Mouse (Mus musculus): ENCODE measurements around the gene Uimc1.

Uimc1 gene

DNA sequence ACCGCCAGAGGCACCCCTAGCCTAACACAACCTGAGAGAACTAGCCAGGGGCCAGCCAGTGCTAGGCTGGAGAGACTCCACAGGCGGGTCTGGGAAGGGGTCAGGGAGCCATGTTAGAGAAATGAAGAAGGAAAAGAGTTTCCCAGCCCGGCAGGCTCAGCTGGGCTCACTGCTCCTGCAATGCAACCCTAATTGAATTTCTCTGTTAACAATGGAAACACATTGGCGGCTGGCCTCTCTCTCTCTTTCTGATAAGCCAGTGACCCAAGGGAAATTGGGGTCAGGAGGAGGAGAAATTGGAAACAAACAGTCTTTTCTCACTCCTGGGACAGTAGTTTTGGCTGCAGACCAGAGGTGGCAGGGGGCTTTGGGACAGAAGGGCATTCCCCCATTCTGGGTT, 105.5 kb downstream of the Uimc1 start:
- no peak for DNase-seq (ENCODE audit: low spot score)

DNA sequence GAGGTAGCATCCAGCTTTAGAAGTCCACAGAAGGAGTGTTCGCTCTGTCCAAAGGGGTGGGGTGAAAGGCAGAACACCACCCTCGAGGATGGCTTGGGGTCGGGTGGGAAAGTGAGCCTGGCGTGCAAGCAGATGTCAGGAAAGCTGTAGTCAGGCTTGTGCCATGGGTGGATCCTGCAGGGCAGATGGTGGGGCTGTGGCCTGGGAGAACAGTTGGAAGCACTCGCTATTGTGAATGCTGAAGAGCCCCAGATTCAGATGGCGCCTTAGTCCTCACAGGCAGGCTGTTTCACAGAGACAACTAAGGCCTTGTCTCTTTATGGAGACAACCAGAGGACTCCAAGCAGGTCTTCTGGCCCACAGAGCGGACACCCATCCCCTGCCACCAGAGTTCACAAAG, 107.9 kb downstream of the Uimc1 start:
- DNase-seq (ENCODE audit: low spot score) = no peak

DNA sequence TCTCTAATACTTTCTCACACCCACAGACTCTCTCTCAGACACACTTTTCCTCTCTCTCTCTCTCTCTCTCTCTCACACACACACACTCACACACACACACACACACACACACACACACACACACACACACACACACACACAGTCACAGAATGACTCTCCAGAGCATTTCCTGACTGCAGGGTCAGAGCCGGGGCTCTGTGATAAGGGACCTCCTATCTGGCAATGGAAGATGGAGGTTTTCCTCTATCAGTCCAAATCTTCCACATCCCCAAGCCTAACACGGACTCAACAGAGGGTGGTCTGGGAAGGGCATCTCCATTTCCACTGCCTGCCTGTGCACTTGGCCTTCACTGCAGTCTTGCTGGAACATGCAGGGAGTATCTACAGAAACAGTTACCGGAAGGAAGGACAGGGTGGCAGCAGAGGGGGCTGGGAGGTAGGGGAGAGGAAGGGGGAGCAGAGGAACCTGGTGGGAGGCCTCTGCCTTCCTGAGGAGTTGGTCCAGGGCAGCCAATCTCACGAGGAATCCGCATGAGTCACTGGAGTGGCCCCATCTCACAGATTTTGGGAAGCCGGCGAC, 111.8 kb downstream of the Uimc1 start:
- no peak for DNase-seq (ENCODE audit: low spot score)

DNA sequence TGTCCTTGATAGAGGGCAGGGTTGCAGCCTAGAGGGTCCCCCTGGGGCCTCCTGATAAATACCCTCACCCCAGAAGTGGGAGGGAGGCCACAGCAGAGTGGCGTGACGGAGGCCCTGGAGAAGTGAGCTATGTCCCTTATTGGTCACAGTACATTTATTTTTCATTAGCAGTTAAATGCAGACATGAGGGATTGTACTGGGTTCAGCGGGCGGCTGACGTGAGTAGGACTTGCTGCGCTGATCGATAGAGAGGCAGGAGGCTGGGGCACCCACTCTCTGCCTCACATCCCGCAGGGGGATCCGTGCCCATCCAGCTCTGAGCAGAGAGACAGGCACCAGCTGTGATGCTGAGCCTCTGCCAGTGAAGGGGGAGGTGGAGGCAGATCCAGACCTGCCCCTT, 112.7 kb downstream of the Uimc1 start:
- DNase-seq (ENCODE audit: low spot score) = no peak

DNA sequence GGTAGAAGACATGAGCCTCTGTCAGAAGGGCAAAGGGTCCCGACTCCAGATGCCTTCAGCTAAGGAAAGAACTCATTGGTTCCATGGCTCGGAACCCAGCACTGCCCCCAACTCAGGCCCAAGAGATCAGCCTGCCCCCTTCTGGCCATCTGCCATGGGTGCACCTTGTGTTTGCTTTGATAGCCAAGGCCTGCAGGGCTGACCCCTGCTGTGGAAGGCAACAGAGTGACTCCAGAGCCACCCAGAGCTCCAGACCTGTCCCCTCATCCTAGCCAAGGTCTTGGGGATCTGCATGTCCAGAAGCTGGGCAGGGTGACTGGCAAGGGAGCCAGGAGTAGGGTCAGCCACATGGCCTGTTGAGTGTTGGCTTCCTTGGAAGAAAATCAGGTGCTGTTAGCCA, 116.5 kb downstream of the Uimc1 start:
- no peak for DNase-seq (ENCODE audit: low spot score)

DNA sequence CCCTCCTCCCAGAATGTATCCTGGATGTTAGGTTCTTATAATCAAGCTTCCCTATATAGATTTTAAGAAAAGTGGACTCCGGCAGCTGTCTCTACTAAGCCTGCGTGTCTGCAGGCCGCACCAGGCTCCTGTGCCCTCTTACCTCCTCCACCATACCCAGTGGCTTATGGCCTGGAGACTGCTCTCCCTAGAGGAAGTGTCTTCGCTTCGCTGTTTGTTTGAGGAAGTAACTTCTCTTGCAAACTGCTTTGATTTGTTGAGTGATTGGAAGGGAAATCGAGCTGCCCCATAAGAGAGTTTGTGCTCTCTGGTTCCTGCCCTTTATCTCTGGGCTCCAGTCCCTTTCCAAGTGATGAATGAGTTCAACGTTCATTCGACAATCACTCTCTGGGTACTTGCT, 117.1 kb downstream of the Uimc1 start:
- no peak for DNase-seq (ENCODE audit: low spot score)

DNA sequence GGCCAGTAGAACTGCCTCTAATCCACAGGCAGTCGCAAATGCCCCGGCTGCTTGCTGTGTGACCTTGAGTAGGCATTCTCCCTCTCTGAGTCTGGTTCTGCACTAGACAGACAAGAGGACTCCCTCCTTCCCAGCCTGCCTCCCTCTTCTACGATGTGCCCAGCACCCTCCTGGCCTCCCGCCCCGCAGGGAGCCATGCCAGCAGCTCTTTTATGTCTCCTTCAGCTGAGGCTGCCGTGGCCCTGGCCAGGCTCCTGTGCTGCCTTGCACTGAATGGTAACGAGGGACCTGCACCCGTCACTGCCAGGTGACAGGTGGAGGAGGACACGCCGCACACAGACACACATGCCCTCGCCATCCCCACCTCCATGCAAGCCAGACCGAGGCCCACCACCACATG, 119.1 kb downstream of the Uimc1 start:
- DNase-seq (ENCODE audit: low spot score) = no peak

DNA sequence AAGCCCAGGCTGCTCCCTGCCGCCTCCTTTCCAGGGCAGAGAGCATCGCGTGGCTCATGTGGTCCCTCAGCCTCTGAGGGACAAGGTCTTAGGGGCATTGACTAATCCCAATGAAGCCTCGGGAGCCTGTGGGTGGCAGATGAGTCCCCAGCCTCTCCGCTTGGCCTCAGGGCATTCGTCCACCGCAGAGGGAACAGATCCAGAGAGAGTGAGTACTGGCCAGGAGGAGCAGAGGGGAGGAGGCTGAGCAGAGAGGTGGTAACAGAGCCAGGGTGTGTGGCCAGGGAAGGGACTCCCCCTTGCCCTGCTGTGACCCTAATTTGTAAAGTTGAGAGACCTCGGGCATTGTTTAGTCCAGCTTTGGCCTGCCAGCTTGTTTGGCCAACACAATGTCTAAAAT, 121.3 kb downstream of the Uimc1 start:
- no peak for DNase-seq (ENCODE audit: low spot score)

All from urinary bladder, postnatal 25 days (tissue).